Mouse (Mus musculus): ENCODE measurements around the gene Thoc6.

Thoc6 gene

GRCm38 (mm10) chr17:23677236-23677679 is 3.6 kb upstream of the Thoc6 start, which contains the start of gene Tnfrsf12a:
Gene Tnfrsf12a (minus strand): TSS chr17:23677468.
- no peak for DNase-seq (ENCODE audit: low read depth, low spot score)

GRCm38 (mm10) chr17:23676473-23677031 is 2.9 kb upstream of the Thoc6 start:
- no peak for DNase-seq (ENCODE audit: low read depth, low spot score)

- DNase-seq (ENCODE audit: low read depth, low spot score): no peak
Observed at GRCm38 (mm10) chr17:23675564-23676281, 2.0 kb upstream of the Thoc6 start.

GRCm38 (mm10) chr17:23675127-23675526 is 1.4 kb upstream of the Thoc6 start:
- DNase-seq (ENCODE audit: low read depth, low spot score): no peak

GRCm38 (mm10) chr17:23674271-23674952 is 730 bp upstream of the Thoc6 start:
- no peak for DNase-seq (ENCODE audit: low read depth, low spot score)

- DNase-seq (ENCODE audit: low read depth, low spot score): no peak
Observed at GRCm38 (mm10) chr17:23672761-23673160, 921 bp downstream of the Thoc6 start.

- no peak for DNase-seq (ENCODE audit: low read depth, low spot score)
Observed at GRCm38 (mm10) chr17:23671519-23671918, 2.2 kb downstream of the Thoc6 start.

GRCm38 (mm10) chr17:23670516-23671074 is 3.1 kb downstream of the Thoc6 start:
- DNase-seq (ENCODE audit: low read depth, low spot score): no peak

- no peak for DNase-seq (ENCODE audit: low read depth, low spot score)
Observed at GRCm38 (mm10) chr17:23665511-23665910, 8.2 kb downstream of the Thoc6 start.

- DNase-seq (ENCODE audit: low read depth, low spot score): no peak
Observed at GRCm38 (mm10) chr17:23664556-23665021, 9.1 kb downstream of the Thoc6 start.

GRCm38 (mm10) chr17:23661526-23661925 is 12.2 kb downstream of the Thoc6 start:
- DNase-seq (ENCODE audit: low read depth, low spot score): no peak

- DNase-seq (ENCODE audit: low read depth, low spot score): no peak
Observed at GRCm38 (mm10) chr17:23660876-23661200, 12.8 kb downstream of the Thoc6 start.

GRCm38 (mm10) chr17:23660117-23660875 is 13.4 kb downstream of the Thoc6 start, which contains the start of gene Bicdl2:
Gene Bicdl2 (plus strand): TSS chr17:23660506.
- no peak for DNase-seq (ENCODE audit: low read depth, low spot score)

- no peak for DNase-seq (ENCODE audit: low read depth, low spot score)
Observed at GRCm38 (mm10) chr17:23658450-23658849, 15.2 kb downstream of the Thoc6 start.

GRCm38 (mm10) chr17:23654410-23654809 is 19.3 kb downstream of the Thoc6 start:
- DNase-seq (ENCODE audit: low read depth, low spot score): no peak

GRCm38 (mm10) chr17:23654001-23654400 is 19.7 kb downstream of the Thoc6 start:
- DNase-seq (ENCODE audit: low read depth, low spot score): no peak

GRCm38 (mm10) chr17:23653324-23653723 is 20.4 kb downstream of the Thoc6 start:
- no peak for DNase-seq (ENCODE audit: low read depth, low spot score)

GRCm38 (mm10) chr17:23651363-23651762 is 22.3 kb downstream of the Thoc6 start:
- no peak for DNase-seq (ENCODE audit: low read depth, low spot score)

- DNase-seq (ENCODE audit: low read depth, low spot score): no peak
Observed at GRCm38 (mm10) chr17:23645894-23646293, 27.8 kb downstream of the Thoc6 start.

- DNase-seq (ENCODE audit: low read depth, low spot score): no peak
Observed at GRCm38 (mm10) chr17:23644613-23645495, 28.8 kb downstream of the Thoc6 start, which contains the start of gene Mmp25. Gene Mmp25 (minus strand): TSS chr17:23645277.
